Mouse (Mus musculus) gastrocnemius, postnatal 36 days (tissue): ENCODE data around the gene Lbp. TPM values are rescaled to one million over a fixed set of nuclear protein-coding genes. Genes with fewer than 3 reads are reported as not detected.

ENCODE experiments used
- DNase-seq, 2 experiments: peaks; one replicate each; pipeline ENCODE4 v3.0.0; 2022
- intact Hi-C: fragments of 180-260 bp; cut with DNase I; formaldehyde crosslinking; loops from one replicate; pipeline ENCODE4 v1.15.1; 2025
- long read RNA-seq, 2 experiments: library from polyadenylated mRNA; stranded (forward); transcript quantifications; one replicate each; pipeline ENCODE4 v2.0.0; 2021
- total RNA-seq, 2 experiments: library from RNA; stranded (reverse); gene quantifications; 2 replicates each; pipeline ENCODE4 v1.2.3; 2021

Gene Lbp
- 1 to 10 TPM; 4.9 to 8.2 TPM for total RNA-seq
- long read RNA-seq, experiment 1, partial matches to known transcripts, result 4 of 5 reads
- long read RNA-seq, experiment 1, other reads (novel, unspliced or antisense), result 0 of 5 reads
- long read RNA-seq, experiment 2, partial matches to known transcripts, result 2 of 2 reads
- long read RNA-seq, experiment 2, other reads (novel, unspliced or antisense), result 0 of 2 reads

DNA sequence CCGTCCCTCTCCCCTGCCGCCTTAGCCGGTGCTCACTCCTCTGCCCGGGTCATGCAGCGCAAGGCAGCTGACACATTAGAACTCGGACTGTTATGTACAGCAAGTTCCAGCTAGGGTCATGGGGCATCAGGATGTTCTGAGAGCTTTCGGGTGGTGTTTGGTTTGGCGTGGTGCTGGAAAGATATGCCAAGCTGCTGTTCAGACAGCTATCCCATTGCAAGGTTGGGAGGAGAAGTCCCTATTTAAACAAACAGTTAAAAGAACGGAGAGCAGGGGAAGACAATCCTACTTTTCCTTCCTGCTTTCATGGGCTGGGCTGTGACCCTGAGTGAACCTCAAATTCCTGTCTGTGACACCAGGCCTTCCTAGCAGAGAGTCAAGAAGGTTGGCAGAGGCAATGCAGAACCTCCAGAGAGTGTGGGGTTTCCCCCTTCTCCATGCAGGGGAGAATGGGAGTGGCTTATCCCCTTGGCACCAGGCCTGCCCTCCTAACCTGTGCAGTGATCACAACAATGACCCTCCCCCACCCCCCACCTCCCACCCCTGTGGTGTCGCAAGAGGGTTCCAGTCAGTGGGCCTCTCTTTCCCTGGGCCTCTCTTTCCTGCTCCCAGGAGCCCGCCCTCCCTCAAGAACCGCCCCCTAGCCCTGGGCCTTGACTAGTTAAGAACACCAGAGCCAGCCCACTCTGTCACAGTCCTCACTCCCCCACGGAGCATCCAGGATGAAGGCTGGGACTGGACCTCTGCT, at the start of gene Lbp:
Gene Lbp (plus strand): TSS at position 546 of the 748 bp plus-strand sequence.
- intact Hi-C loops, result no loop called here
- DNase-seq, result peak; percentile 54 to 59

DNA sequence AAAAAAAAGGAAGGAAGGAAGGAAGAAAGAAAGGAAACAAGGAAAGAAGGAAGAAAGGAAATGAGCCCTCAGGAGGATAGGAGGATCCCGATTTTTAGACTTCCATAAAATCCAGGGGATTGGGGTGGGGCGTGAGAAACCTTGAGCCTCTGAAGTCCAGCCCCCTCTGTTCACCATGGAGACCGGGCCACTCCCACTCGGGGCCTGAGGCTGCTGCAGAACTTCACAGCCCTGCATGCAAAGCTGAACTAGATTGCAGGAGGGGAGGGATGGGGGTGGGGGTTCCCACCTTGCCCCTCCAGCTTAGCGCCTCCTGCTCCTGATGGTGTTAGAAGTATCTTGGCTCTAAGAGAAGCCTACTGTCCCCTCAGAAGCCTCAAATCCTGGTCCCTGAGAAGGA, 49.4 kb upstream of the Lbp start:
- intact Hi-C loops, result no loop called here
- DNase-seq, result peak; percentile 21 to 24

DNA sequence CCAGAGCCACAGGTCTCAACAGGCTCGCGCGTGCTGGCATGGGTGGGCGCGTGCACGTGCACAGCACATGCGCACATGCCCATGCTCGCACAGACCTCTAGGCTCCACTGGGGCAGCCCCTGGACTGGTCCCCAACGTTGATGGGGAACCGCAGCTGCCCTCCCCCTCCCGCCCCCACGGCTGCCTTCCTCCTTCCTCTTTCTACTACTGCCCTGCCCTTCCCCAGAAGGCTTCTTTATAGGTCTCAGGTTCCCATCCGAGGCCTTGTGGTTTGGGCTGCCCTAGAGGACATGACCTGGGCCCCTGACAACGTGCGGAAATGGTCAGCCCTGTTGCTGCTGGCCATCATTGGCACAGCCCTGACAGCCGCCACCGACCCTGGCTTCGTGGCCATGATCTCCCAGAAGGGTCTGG, 48.3 kb upstream of the Lbp start, which contains the start of gene Bpi:
Gene Bpi (plus strand): TSS at position 90 of the 414 bp plus-strand sequence.
- intact Hi-C loops, result loop anchor here (1.0 kb wide), 1 partner anchor 50 kb away; no protein-coding TSS in a partner anchor
- no peak for DNase-seq

DNA sequence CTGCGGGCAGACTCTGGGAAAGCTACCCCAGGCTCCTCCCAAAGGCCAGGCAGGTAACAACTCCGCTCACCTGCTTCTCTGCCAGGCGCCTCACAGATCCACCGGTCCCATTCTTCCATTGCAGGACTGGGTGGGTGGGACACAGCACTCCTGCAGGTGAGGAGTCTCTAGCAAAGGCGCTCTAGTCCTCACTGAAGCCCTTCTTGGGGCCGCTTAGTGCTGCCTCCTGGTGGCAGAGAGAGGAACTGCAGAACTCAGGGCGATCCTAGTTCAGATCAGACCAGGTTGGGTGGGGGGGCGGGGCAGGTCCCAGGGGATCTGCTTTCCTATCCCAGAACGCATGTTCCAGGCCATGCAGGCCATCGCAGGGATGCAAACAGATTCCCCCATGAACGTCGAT, 47.5 kb upstream of the Lbp start:
- intact Hi-C loops, result loop anchor here (1.0 kb wide), 1 partner anchor 50 kb away; no protein-coding TSS in a partner anchor

DNA sequence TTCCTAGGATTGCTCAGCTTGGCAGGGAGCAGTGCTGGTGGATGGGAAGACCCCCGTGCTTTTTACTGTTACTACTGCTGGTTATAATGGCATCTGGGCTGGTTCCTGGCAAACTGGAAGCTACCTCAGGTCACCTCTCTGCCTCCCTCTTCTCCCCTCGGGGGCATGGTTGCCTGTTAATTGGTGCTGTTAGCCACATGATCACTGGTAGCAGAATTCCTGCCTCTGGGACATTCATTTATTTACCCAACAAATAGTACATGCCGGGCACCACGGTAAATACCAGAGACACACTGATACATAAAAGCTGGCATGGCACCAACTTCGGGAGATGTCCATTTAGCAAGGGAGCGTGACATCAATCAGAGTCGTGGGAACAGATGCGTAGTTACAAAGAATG, 46.8 kb upstream of the Lbp start:
- intact Hi-C loops, result no loop called here
- no peak for DNase-seq

More for the DNA sequence above, 47.5 kb upstream of the Lbp start:
- peak; percentile 60 to 65 for DNase-seq

DNA sequence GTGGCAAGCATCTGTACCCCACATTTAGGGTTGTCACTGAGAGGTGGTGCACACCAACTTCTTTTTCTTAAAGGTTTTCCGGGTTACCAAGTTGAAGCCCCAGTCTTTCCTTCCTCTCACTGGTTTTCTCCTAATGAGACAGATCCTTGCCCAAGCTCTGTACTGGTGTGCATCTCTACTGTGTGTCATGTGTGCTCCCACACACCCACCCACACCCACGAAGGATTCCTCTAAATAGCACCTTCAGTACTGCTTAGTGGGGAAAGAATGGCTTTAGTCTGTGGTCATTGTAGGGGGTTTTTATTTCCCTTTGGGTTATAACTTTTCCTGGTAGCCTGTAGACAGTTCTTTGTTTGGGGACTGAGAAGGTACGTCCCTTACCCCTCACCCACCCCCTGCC, 41.4 kb upstream of the Lbp start:
- intact Hi-C loops, result no loop called here
- no peak for DNase-seq

DNA sequence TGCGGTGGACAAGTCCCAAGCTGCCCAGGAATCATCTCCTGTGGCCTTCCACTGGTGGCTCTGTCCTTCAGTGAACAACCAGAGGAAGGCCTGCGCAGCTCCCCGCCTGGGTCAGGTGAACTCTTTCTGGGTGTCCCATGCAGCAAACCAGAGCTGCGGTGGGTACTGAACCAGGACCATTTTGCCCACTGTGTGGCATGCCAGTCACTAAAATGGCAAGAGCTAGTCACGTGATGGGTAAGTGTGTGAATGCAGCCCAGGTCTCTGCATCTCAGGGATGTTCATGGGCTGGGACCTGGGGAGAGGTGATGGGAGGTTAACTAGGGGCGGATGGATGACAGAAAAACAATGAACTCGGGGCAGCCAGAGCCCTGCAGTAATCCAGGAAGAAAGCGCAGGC, 36.3 kb upstream of the Lbp start:
- intact Hi-C loops, result no loop called here
- no peak for DNase-seq

DNA sequence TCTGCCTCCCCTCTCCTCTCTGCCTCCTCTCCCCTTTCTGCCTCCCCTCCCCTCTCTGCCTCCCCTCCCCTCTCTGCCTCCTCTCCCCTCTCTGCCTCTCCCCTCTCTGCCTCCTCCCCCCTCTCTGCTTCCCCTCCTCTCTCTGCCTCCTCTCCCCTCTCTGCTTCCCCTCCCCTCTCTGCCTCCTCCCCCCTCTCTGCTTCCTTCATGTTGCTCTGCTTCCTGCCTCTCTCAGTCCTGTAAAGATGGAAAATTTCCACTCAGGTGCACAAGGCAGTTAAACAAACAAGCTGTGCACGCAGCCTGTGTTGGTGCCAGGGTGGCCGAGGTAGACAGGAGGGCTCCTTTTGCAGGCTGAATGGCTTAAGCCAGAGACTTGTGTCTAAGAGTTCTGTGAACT, 32.6 kb upstream of the Lbp start:
- intact Hi-C loops, result no loop called here
- no peak for DNase-seq

DNA sequence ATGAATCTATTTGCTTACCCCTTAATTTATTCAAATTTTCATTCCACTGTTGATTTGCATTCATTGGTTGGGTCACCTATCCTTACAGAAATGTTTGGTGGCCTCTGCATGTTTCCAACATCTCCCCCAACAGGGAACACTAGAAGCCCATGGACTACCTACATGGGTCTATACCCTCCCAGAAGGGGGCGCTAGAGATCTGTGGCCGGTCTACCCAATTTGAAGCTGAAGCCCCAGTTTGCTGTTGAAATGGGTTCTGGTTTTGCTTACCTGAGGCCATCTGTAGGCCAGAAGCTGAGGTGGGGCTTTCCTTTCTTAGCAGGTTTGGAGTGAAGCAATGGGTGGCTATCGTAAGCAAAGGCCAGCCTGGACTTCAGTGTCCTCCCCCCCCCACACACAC, 30.9 kb upstream of the Lbp start:
- DNase-seq, result no peak
- intact Hi-C loops, result no loop called here

DNA sequence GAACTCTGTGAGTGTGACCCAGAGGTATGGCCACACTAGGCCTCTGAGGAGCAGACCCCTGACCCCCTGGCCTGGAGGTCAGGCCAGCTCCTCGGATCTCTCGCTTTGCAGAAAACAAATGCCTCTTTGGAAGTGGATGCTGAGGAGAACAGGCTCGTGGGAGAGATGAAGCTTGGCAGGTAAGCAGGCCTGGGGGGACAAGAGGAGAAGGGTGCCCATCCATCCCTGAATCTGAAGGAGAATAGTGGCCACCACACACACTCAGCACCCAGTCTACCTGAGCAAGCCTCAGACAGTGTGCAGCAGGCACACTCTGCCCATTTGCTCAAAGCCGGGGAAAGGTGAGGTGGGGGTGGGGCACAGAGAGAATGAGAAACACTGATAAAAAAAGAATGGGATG, 30.5 kb upstream of the Lbp start:
- intact Hi-C loops, result no loop called here

DNA sequence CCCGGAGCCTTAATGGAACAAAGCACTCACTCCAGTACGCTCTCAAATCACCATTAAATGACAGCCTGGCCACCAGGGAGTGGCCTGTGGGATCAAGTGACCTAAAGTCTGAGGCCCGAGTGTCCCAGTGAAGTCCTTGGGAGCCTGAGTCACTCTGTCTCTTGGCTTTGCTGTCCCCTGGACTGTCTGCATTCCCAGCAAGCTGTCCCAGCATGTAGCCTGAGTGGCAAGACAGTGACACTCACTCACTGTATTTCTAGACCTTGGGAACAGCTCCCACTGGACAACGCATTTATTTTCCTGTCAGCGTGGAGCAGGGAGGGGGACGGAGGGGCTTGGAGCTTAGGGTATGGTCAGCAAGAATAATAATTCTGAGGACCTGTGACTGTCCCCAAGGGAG, 29.8 kb upstream of the Lbp start:
- DNase-seq, result no peak

More for the DNA sequence above, 30.5 kb upstream of the Lbp start:
- no peak for DNase-seq

DNA sequence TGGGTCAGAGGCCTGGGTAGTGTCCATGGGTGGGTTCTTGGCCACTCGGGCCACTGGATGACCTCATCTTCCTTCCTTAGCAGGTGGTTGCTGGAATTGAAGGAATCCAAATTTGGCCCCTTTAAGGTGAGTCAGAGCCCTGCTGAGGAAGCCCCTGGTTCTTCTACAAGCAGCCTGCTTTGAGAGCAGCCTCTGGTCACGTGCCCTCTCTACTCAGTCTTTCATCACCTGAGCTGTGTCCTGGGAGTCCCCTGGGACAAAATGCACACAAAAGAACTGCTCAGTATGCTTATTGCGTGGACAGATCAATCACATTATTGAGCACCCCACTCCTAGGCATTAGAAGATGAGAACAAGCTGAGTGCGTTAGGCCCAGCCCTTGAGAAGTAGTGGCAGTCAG, 29.4 kb upstream of the Lbp start:
- intact Hi-C loops, result no loop called here
- no peak for DNase-seq

More for the DNA sequence above, 29.8 kb upstream of the Lbp start:
- intact Hi-C loops, result no loop called here

DNA sequence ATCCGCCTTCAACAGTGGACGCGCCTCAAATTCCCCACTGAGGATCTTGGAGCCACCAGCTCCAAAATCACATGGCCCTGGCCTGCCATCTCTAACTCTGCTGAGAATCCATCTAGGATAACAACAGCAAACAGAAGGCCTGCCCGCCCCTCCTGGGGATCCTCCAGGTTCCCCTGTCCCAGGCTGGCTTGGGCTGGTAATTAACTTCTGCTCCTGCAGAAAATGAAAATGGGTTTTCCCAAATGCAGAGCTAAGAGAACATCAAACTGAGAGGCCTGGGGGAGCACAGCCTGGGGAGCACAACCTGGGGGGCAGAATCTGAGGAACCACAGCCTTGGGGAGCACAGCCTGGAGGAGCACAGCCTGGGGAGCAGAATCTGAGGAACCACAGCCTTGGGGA, 26.6 kb upstream of the Lbp start:
- intact Hi-C loops, result loop anchor here (5.0 kb wide), 1 partner anchor 58 kb away; no protein-coding TSS in a partner anchor
- no peak for DNase-seq

DNA sequence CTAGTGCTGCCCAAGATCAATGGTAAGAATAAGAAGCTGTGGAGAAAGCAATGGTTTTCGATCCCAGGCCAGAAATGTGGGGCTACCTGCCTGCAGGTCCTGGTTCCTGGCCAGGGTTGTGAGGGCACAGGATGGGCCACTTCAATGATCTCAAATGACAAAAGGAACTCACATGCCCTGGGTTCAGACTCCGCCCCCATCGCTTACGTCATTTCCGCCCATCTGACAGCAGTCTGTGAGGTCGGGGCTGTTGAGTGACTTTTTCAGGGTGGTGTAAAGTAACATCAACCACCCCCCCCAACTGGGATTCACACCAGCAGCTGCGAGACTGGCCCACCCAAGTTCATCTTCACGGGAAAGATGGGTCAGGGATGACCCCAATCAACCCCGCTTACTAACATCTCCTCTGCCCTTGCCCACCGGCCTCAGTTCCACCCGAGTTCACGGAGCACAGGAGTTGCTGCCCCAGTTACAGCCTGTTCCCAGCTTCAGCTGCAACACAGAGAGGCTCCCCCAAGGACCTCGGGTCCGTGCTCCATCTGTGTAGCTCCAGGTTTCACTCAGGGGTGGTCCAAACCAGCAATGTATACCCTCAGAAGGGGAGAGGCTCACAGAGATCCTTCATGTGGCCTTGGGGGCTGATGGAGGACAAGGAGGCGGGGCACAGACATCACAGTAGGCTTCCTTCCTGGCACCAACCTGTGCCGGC, 24.6 kb upstream of the Lbp start:
- no peak for DNase-seq
- intact Hi-C loops, result loop anchor here (5.0 kb wide), 1 partner anchor 56 kb away; no protein-coding TSS in a partner anchor

DNA sequence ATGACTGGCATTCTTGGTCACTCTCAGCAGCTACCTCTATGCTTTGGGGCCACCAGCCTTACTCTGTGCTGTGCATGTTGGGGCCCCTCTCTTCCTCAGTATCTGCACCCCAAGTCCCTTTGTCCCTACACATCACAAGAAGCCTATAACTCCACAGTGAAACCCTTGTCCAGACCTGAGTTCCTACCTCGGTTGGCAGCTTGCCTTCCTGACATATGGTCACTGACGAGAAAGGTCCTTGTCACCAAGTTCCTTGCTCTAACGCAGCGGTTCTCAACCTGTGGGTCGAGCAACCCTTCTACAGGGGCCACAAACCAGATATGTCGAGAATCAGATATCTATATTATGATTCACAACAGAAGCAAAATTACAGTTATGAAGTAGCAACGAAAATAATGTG, 23.2 kb upstream of the Lbp start:
- no peak for DNase-seq
- intact Hi-C loops, result loop anchor here (5.0 kb wide), 1 partner anchor 54 kb away; no protein-coding TSS in a partner anchor

DNA sequence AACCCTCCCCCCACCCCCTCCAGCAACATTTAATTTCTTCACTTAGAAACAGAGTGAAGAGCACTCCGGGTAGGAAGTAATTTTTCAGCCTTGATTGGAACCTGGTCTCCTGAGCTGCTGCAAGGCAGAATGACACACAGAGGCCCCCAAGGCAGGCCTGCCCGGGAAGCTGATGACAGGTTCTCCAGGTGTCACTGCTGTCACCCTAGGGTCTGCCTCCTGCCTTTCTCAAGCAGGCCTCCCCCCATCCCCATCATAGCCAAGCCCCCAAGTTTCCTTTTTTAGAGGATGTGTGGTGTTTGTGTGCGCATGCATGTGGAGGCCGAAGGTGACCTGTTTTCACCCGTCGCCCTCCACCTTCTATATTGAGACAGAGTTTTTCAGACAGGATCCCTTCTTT, 22.5 kb upstream of the Lbp start:
- intact Hi-C loops, result loop anchor here (5.0 kb wide), 1 partner anchor 54 kb away; no protein-coding TSS in a partner anchor

DNA sequence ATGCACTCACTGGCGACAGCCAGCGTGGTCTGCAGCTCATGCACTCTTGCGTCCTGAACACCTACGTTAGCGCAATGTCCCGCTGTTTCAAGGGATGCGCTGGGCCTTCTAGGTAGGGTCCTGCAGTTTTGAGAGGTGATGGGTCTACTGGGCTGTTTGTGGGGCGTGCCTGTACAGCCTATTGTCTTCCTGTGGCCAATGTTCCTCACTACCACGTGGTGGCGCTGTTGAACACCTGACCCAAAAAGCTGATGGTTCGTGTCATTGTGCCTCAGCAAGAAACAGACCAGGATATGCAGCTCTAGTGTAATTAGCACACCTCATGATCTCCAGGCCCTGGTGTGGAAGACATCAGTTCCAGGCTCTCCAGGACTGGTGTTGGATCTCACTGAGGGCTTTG, 21.7 kb upstream of the Lbp start:
- intact Hi-C loops, result loop anchor here (5.0 kb wide), 1 partner anchor 53 kb away; no protein-coding TSS in a partner anchor
- DNase-seq, result peak; percentile 50 to 60

More for the DNA sequence above, 22.5 kb upstream of the Lbp start:
- DNase-seq, result no peak

DNA sequence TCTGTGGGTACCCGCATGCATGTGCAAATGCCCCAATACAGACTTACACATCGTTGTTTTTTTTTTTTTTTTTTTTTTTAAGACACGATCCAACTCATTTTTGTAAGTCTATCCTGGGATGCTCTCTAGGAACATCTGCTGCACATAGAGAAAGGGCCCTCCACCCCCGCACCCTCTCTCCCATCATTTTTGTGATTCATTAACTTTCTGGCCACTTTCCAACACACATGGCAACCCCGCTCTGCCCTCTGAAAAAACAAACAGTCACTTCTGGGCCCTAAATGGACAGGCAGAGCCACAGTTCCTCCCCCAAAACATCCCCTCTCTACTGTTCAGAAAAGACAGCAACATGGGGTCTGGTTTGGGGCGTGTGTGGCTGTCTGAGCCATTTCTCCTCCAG, 20.6 kb upstream of the Lbp start:
- intact Hi-C loops, result no loop called here
- no peak for DNase-seq

DNA sequence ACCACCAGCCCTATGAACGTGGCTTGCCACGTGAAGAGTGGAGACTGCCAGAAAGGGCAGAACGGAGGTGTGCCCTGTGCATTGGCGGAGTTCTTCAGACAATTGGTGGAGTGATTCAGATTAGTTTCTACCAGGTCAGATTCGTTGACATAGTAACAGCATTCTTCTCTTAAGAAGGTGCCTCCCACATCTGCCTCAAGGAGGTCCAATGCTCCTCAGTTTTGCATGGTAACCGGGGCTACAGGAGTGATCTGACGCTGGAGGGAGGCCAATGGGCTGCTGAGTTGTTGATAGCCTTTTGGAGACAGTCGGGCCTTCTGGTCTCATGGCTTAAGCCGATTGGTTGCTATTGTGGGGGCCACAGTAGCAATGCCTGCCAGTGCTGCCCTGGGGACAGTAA, 10.6 kb upstream of the Lbp start:
- no peak for DNase-seq
- intact Hi-C loops, result no loop called here

DNA sequence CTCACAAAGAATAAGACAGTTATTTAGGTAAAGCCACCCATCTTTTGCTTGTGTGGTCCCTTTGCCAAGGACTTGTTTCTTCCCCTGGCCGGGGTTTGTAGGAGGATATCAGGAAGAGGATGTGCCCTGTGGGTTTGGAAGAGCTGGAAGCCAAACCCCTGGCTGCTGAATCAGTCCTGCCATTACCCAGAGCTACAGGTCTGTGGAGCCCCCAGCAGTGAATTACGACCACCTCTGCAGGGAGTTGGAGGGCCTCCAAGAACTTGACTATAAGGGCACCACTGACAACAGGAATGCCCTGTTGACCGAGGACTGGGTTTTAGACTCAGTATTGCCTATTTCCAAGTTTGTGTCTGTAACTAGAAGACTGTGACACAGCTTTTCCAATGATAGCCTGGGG, 7.1 kb upstream of the Lbp start:
- intact Hi-C loops, result no loop called here
- no peak for DNase-seq

DNA sequence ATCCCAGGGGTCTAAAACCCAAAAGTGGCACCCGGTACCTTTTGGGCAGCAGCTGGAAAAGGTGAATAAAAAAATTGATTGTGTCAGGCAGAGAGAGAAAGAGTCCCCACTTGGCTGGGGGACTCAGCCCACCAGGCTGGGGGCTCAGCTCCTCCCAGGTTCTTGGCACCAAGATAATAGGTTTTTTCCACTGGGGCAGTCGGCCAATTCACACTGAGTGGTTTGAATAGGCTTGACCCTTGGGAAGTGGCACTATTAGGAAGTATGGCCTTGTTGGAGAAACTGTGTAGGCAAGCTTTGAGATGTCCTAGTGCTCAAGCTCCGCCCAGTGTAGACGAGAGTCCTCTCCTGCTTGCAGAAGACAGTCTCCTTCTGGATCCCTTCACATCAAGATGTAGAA, 6.6 kb upstream of the Lbp start:
- no peak for DNase-seq
- intact Hi-C loops, result no loop called here
